Mouse (Mus musculus) heart, embryonic 12.5 days (tissue): ENCODE results near the gene Mmadhc. TPM values are rescaled to one million over a fixed set of nuclear protein-coding genes. Genes with fewer than 3 reads are reported as not detected.
A peak's percentile ranks its signal among the peaks of the same experiment; 100 is the strongest.

Experiments
- ATAC-seq: fragments of 200-750 bp; cut with Nextera tagmentation; 2 replicates; pipeline ENCODE4 v1.8.0; 2017; ENCODE audit warnings: moderate TSS enrichment, moderate library complexity; ENCODE audit not compliant: insufficient number of reproducible peaks, low FRiP score
- H3K27ac ChIP-seq: fragments of 300-500 bp; sonication (generic); 2 replicates; pipeline ENCODE4 v1.5.1; 2016; ENCODE audit warnings: mild to moderate bottlenecking, moderate library complexity; ENCODE audit not compliant: poor library complexity, severe bottlenecking
- H3K27me3 ChIP-seq: fragments of 300-500 bp; sonication (generic); replicated peaks from 2 replicates; pipeline ENCODE4 v1.6.1; 2016; ENCODE audit warnings: mild to moderate bottlenecking, moderate library complexity
- H3K36me3 ChIP-seq: fragments of 300-500 bp; sonication (generic); 2 replicates; pipeline ENCODE4 v1.6.1; 2016; ENCODE audit warnings: mild to moderate bottlenecking, moderate library complexity
- H3K4me1 ChIP-seq: fragments of 300-500 bp; sonication (generic); replicated peaks from 2 replicates; pipeline ENCODE4 v1.6.1; 2016; ENCODE audit warnings: mild to moderate bottlenecking
- H3K4me2 ChIP-seq: fragments of 300-500 bp; sonication (generic); 2 replicates; pipeline ENCODE4 v1.6.1; 2016; ENCODE audit warnings: mild to moderate bottlenecking, moderate library complexity
- H3K4me3 ChIP-seq: fragments of 300-500 bp; sonication (generic); 2 replicates; pipeline ENCODE4 v1.5.1; 2016; ENCODE audit warnings: mild to moderate bottlenecking
- H3K9ac ChIP-seq: fragments of 300-500 bp; sonication (generic); 2 replicates; pipeline ENCODE4 v1.6.1; 2016; ENCODE audit warnings: mild to moderate bottlenecking, moderate library complexity
- H3K9me3 ChIP-seq: fragments of 300-500 bp; sonication (generic); replicated peaks from 2 replicates; pipeline ENCODE4 v1.6.1; 2016; ENCODE audit warnings: mild to moderate bottlenecking, moderate library complexity
- WGBS: fragments of 180-500 bp; shearing (Covaris S2); methylation state at CpG from one replicate; pipeline ENCODE4 v1.1.7; 2016; 5-methylcytosine and 5-hydroxymethylcytosine counted together
- polyA plus RNA-seq: library from polyadenylated mRNA; unstranded; fragments of >200 nt; fragmentation: Nextera tagmentation; extraction: Ambion mirVana; gene quantifications from 2 replicates; pipeline ENCODE4 v1.2.1, GENCODE M21; 2016

Mmadhc gene
- polyA plus RNA-seq, result 129 and 132 TPM in 2 replicates

DNA sequence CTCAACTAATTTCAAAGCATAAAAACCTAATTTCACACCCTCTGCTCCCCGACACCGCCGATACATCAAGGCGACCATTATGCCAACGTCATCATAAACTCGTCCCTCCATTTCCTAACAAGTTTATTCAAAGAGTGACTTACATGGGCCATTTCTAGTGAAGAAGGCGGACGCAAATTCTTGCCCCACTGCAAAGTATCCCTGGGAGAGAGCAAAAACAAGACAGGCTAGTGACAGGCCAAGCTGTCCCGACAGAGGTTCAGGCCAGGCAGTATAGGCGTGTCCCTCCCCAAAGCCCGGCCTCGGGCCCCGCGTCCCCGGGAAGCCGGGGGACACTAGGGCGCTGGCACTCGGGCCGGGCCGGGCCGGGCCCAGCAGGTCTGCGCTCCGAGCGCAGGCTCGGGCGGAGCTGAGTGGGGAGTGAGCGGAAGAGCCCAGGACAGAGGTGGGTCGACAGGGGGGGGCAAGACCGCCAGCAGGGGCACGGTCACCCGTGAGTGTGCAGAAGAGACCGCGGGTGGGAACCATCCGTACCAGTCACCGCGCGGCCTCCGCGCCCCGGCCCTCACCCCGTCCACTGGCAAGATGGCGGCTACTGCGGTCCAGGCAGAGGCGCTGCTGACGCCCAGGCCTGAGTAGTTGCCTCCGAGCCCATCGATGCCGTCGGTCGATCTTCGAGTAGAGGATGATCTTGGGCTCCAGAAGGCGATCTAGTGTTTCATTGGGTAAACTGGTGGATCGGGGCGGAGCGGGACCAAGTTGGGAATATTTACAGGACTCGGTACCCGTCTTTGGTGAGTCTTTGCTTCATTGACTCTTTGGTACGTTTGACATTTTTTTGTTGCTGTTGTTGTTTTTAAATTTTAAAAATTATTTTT is at the start of gene Mmadhc:
Gene Mmadhc, minus strand, starts transcription at position 693 of the 878 bp plus-strand sequence.
- Histone ChIP-seq H3K4me1 (peaks cover 15% of the 10 kb centered on the region), H3K9ac (peak within 1 kb of the TSS; percentile 93), H3K36me3 (peaks cover 1% of the 10 kb centered on the region), H3K4me3 (peak within 1 kb of the TSS; percentile 74), H3K27me3 (no peaks in the 10 kb centered on the region), H3K9me3 (no peaks in the 10 kb centered on the region), H3K27ac (peak within 1 kb of the TSS; percentile 91), H3K4me2 (peak within 1 kb of the TSS; percentile 93)
- peak; percentile 96 for ATAC-seq
- WGBS, result under 1% methylated on average over 58 of the region's 58 CpGs

- no peak for ATAC-seq
- 79% methylated on average over 8 of the region's 8 CpGs for WGBS
- H3K4me3 ChIP-seq, result no peak overlapping the region
- H3K27me3 ChIP-seq, result no peaks in the 10 kb centered on the region
- no peaks in the 10 kb centered on the region for H3K36me3 ChIP-seq
- H3K4me1 ChIP-seq, result no peaks in the 10 kb centered on the region
- H3K27ac ChIP-seq, result no peak overlapping the region
- no peak overlapping the region for H3K4me2 ChIP-seq
- H3K9ac ChIP-seq, result no peak overlapping the region
- no peaks in the 10 kb centered on the region for H3K9me3 ChIP-seq
Observed at GRCm38 (mm10) chr2:50343598-50343997, 47.0 kb upstream of the Mmadhc start.

DNA sequence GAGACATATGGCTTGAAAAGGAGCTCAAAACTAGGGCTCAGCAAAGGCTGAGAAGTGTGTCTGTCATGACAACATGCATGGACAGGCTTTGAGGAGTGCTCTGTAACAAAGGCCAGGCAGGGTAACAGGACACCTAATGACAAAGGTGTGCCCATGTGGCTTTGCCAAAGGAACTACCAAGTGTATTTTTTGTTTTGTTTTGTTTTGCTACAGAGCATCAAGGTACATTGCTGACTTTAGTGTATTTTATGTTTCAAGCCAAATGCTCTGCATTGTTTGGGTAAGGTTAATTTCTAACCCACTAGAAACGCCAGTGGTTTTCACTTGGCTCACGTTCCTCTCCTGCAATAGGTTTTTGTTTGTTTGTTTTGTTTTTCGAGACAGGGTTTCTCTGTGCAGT is 42.5 kb upstream of the Mmadhc start:
- Histone ChIP-seq H3K27me3 (no peaks in the 10 kb centered on the region), H3K9ac (no peak overlapping the region), H3K36me3 (no peaks in the 10 kb centered on the region), H3K9me3 (no peaks in the 10 kb centered on the region), H3K4me2 (no peak overlapping the region), H3K27ac (no peak overlapping the region), H3K4me3 (no peak overlapping the region), H3K4me1 (no peaks in the 10 kb centered on the region)
- ATAC-seq, result no peak
- WGBS, result 69% methylated on average over 3 of the region's 3 CpGs

- H3K36me3 ChIP-seq, result no peaks in the 10 kb centered on the region
- ATAC-seq, result no peak
- no peak overlapping the region for H3K27ac ChIP-seq
- no peaks in the 10 kb centered on the region for H3K4me1 ChIP-seq
- no peak overlapping the region for H3K9ac ChIP-seq
- WGBS, result 59% methylated on average over 1 of the region's 1 CpGs
- no peak overlapping the region for H3K4me2 ChIP-seq
- no peaks in the 10 kb centered on the region for H3K27me3 ChIP-seq
- no peaks in the 10 kb centered on the region for H3K9me3 ChIP-seq
- H3K4me3 ChIP-seq, result no peak overlapping the region
Observed at GRCm38 (mm10) chr2:50337596-50337995, 41.0 kb upstream of the Mmadhc start.

DNA sequence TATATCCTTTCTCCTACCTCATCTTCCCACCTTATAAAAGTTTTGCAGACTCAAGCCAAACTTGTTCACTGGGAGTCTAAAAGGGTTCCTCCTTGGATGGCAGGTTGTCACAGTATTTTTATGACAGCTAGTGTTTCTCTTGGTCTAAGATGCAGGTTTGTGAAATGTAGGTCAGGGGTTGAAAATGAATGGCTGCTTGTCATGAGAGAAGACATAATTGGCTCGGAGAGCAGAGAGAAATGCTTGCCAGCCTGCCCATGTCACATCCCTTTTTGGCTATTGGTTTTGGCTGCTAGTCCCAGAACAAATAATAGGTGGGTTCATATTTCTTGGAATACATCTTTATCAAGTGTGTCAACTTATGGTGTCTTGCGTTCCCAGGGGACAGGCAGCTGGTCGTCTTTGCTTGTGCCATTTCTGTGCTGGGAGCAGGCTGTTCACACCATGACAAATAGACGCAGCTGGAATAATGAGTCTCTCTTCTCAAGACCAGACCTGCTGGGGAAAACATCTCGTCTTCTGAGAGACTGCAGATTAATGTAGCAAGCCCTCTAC is 35.2 kb upstream of the Mmadhc start:
- no peaks in the 10 kb centered on the region for H3K4me1 ChIP-seq
- H3K4me2 ChIP-seq, result no peak overlapping the region
- no peaks in the 10 kb centered on the region for H3K9me3 ChIP-seq
- no peak overlapping the region for H3K27ac ChIP-seq
- no peaks in the 10 kb centered on the region for H3K27me3 ChIP-seq
- WGBS, result 66% methylated on average over 5 of the region's 5 CpGs
- H3K36me3 ChIP-seq, result no peaks in the 10 kb centered on the region
- H3K9ac ChIP-seq, result no peak overlapping the region
- no peak for ATAC-seq
- no peak overlapping the region for H3K4me3 ChIP-seq

DNA sequence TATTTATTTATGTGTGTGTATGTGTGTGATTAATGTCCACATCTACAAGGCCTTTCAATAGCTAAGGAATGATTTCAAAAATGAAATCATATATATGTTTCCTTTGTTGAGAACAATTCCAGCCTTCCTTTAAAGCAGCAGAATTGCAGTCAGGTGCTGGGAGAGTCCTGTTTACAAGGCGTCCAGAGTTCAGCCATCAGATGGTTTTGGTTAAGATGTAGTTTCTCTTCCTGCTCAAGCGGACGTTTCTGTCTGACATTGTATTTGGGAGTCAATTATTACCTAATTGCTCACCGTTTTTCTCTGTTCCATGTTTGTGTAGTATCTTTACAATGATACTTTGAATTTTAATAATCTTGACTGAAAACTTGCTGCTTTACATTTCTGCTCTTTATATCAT is 31.6 kb upstream of the Mmadhc start:
- H3K9ac ChIP-seq, result no peak overlapping the region
- H3K27ac ChIP-seq, result no peak overlapping the region
- no peaks in the 10 kb centered on the region for H3K4me1 ChIP-seq
- WGBS, result 85% methylated on average over 4 of the region's 4 CpGs
- H3K27me3 ChIP-seq, result no peaks in the 10 kb centered on the region
- no peak for ATAC-seq
- no peak overlapping the region for H3K4me2 ChIP-seq
- H3K9me3 ChIP-seq, result no peaks in the 10 kb centered on the region
- H3K4me3 ChIP-seq, result no peak overlapping the region
- H3K36me3 ChIP-seq, result no peaks in the 10 kb centered on the region

- Histone ChIP-seq H3K4me1 (no peaks in the 10 kb centered on the region), H3K4me3 (no peak overlapping the region), H3K9me3 (no peaks in the 10 kb centered on the region), H3K27me3 (no peaks in the 10 kb centered on the region), H3K27ac (no peak overlapping the region), H3K9ac (no peak overlapping the region), H3K4me2 (no peak overlapping the region), H3K36me3 (no peaks in the 10 kb centered on the region)
- 83% methylated on average over 7 of the region's 7 CpGs for WGBS
- no peak for ATAC-seq
Observed at GRCm38 (mm10) chr2:50324799-50325198, 28.2 kb upstream of the Mmadhc start.

DNA sequence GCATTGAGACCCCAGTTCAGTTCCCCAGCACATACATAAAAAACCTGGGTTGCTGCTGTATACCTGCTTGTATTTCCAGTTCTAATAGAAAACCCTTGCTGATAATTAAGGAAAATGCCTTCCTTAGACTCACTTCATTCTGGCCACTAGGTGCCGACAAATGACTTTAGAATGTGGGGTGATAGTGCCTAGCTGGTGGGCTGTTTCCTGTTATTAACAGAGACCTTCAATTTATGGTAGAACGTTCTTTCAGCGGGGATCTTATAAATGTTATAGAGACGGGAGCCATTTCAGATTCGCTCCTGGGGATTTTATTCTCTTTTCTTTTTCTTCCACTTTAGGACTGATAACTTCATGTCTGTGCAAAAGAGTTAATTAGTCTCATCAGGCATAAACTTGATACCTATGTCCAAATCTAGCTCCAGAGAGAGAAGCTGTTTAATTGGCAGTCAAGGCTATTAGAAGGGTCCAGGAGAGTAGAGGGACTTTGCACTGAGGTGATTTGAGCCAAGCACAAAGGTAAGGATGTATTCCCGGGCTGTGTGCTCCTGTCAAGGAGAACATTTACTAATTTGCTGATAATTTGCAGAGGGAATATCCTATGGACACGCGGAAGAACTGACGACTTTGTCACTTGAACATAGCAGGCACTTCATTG is 10.2 kb upstream of the Mmadhc start:
- Histone ChIP-seq H3K9me3 (no peaks in the 10 kb centered on the region), H3K4me3 (no peak overlapping the region), H3K9ac (no peak overlapping the region), H3K36me3 (no peaks in the 10 kb centered on the region), H3K4me1 (no peaks in the 10 kb centered on the region), H3K27ac (no peak overlapping the region), H3K27me3 (no peaks in the 10 kb centered on the region), H3K4me2 (no peak overlapping the region)
- no peak for ATAC-seq
- WGBS, result 54% methylated on average over 9 of the region's 9 CpGs

- no peaks in the 10 kb centered on the region for H3K4me1 ChIP-seq
- H3K4me3 ChIP-seq, result no peak overlapping the region
- H3K27ac ChIP-seq, result no peak overlapping the region
- no peaks in the 10 kb centered on the region for H3K36me3 ChIP-seq
- no peak overlapping the region for H3K4me2 ChIP-seq
- H3K9me3 ChIP-seq, result no peaks in the 10 kb centered on the region
- H3K9ac ChIP-seq, result no peak overlapping the region
- WGBS, result 83% methylated on average over 1 of the region's 1 CpGs
- no peak for ATAC-seq
- no peaks in the 10 kb centered on the region for H3K27me3 ChIP-seq
Observed at GRCm38 (mm10) chr2:50304824-50305577, 8.4 kb upstream of the Mmadhc start.

GRCm38 (mm10) chr2:50296987-50297350 is 368 bp upstream of the Mmadhc start:
- H3K27me3 ChIP-seq, result no peaks in the 10 kb centered on the region
- 0 out of 2 replicates have a peak overlapping the region, but pooled peaks have one; percentile 36 for H3K9ac ChIP-seq
- no peak for ATAC-seq
- under 1% methylated on average over 9 of the region's 9 CpGs for WGBS
- H3K27ac ChIP-seq, result no peak overlapping the region
- peak overlapping the region; percentile 93 for H3K4me2 ChIP-seq
- no peaks in the 10 kb centered on the region for H3K9me3 ChIP-seq
- peak overlapping the region; percentile 74 for H3K4me3 ChIP-seq
- no peaks in the 10 kb centered on the region for H3K36me3 ChIP-seq
- peaks cover 14% of the 10 kb centered on the region for H3K4me1 ChIP-seq

- Histone ChIP-seq H3K9ac (peak overlapping the region; percentile 61), H3K9me3 (no peaks in the 10 kb centered on the region), H3K4me1 (peaks cover 15% of the 10 kb centered on the region), H3K36me3 (peaks cover 9% of the 10 kb centered on the region), H3K4me3 (peak overlapping the region; percentile 74), H3K4me2 (peak overlapping the region; percentile 93), H3K27me3 (no peaks in the 10 kb centered on the region), H3K27ac (peak overlapping the region; percentile 12; the same call in 1 of the 2 replicates)
- 38% methylated on average over 5 of the region's 5 CpGs for WGBS
- no peak for ATAC-seq
Observed at GRCm38 (mm10) chr2:50295562-50295961, 1.0 kb downstream of the Mmadhc start.
